Mouse (Mus musculus) embryonic fibroblast, embryonic 13.5 days (primary cell): Measurements from ENCODE around the gene Ndufaf7.

ENCODE experiments used
- CTCF ChIP-seq: IDR thresholded peaks from 2 replicates; pipeline ENCODE4 v1.5.1; 2011; ENCODE audit warnings: mild to moderate bottlenecking, control low read depth, low read length, moderate library complexity, borderline replicate concordance; ENCODE audit not compliant: insufficient read depth
- POLR2A ChIP-seq: IDR thresholded peaks from 2 replicates; pipeline ENCODE4 v1.6.1; 2011; ENCODE audit warnings: low read depth, mild to moderate bottlenecking, control low read depth, low read length, moderate library complexity

DNA sequence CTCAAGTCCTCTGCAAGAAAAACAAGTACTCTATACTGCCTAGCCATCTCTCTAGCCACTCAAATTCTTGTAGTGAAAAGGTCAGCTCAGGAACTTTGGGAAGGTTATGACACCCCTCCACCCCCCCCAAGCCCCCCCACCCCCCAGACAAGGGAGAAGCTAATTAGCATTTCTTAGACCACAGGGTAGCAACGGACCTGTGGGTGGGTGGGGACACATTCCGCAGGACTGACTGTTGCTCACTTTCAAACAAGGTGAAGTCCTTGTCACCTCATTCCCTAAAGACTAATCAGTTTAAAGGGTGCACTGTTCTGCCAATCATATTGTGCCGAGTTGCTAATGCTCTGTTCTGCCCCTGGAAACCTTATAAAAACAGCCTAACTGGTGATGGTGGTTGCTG is 23.0 kb upstream of the Ndufaf7 start:
- TF ChIP-seq CTCF (no peak), POLR2A (no peak)
